Mouse (Mus musculus) neural tube, embryonic 11.5 days (tissue): ENCODE results near the gene Tmem266. TPM values are rescaled to one million over a fixed set of nuclear protein-coding genes. Genes with fewer than 3 reads are reported as not detected.

Experiments used
- ATAC-seq: fragments of 200-750 bp; cut with Nextera tagmentation; 2 replicates; pipeline ENCODE4 v1.8.0; 2017; ENCODE audit warnings: moderate number of reproducible peaks, mild to moderate bottlenecking, moderate TSS enrichment, moderate library complexity; ENCODE audit not compliant: insufficient read depth, low FRiP score, low TSS enrichment
- DNase-seq: peaks from one replicate; pipeline ENCODE4 v3.0.0-alpha.2; 2015; ENCODE audit warnings: low spot score
- H3K27ac ChIP-seq: fragments of 300-500 bp; sonication (generic); 2 replicates; pipeline ENCODE4 v1.5.1; 2014; ENCODE audit warnings: low read depth, mild to moderate bottlenecking, low read length
- H3K27me3 ChIP-seq: fragments of 300-500 bp; sonication (generic); 2 replicates; pipeline ENCODE4 v1.6.1; 2014; ENCODE audit warnings: mild to moderate bottlenecking, low read length, mixed read lengths; ENCODE audit not compliant: control insufficient read depth, insufficient read depth
- H3K36me3 ChIP-seq: fragments of 300-500 bp; sonication (generic); 2 replicates; pipeline ENCODE4 v1.6.1; 2014; ENCODE audit warnings: mild to moderate bottlenecking, low read length, moderate library complexity, mixed read lengths; ENCODE audit not compliant: control insufficient read depth, insufficient read depth
- H3K4me1 ChIP-seq: fragments of 300-500 bp; sonication (generic); 2 replicates; pipeline ENCODE4 v1.6.1; 2014; ENCODE audit warnings: low read length, mixed read lengths; ENCODE audit not compliant: control insufficient read depth, insufficient read depth
- H3K4me2 ChIP-seq: fragments of 300-500 bp; sonication (generic); 2 replicates; pipeline ENCODE4 v1.6.1; 2014; ENCODE audit warnings: low read depth, mild to moderate bottlenecking, moderate library complexity
- H3K4me3 ChIP-seq: fragments of 300-500 bp; sonication (generic); 2 replicates; pipeline ENCODE4 v1.5.1; 2014; ENCODE audit warnings: low read depth, low read length
- H3K9ac ChIP-seq: fragments of 300-500 bp; sonication (generic); 2 replicates; pipeline ENCODE4 v1.6.1; 2014; ENCODE audit warnings: mild to moderate bottlenecking, low read length
- H3K9me3 ChIP-seq: fragments of 300-500 bp; sonication (generic); 2 replicates; pipeline ENCODE4 v1.6.1; 2016; ENCODE audit warnings: low read length; ENCODE audit not compliant: control insufficient read depth
- WGBS: fragments of 180-500 bp; shearing (Covaris S2); extraction: QIAGEN DNeasy Blood & Tissue Kit; methylation state at CpG from one replicate; pipeline ENCODE4 v1.1.7; 2014; 5-methylcytosine and 5-hydroxymethylcytosine counted together
- polyA plus RNA-seq: library from polyadenylated mRNA; unstranded; fragments of >200 nt; fragmentation: Nextera tagmentation; extraction: Ambion mirVana; gene quantifications from 2 replicates; pipeline ENCODE4 v1.2.1, GENCODE M21; 2014

The Tmem266 gene
- polyA plus RNA-seq, 1 experiment from 2014 or later = 0.62 TPM

DNA sequence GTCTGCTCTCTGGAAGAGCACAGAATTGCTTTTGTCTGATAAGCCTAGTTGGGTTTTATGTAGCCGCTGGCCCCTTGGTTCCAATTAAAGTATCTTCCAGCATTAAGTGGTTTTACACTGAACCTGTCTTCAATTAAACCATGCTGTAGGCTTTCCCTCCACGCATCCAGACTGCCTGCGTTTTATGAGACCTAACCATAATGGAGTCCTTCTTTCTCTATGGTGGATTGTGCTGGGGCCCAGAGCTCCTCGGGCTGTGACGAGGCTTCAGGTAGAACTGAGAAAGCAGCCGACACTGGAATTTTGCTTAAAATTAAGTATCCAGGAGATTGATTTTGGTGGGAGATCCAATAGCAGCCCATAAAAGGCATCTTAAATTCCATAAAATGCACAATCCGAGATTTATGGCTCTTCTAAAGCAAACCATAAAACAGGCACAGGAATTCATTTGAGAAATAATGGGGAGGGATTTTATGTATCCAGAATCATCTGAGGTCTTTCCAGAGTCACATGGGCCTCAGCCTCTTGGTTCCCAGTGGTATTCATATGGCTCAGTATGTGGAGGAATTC lies 72.4 kb downstream of the Tmem266 start:
- ATAC-seq (no peak), DNase-seq (no peak)
- no peak overlapping the region for H3K9ac ChIP-seq
- H3K4me2 ChIP-seq = no peak overlapping the region
- H3K9me3 ChIP-seq = no peaks in the 10 kb centered on the region
- H3K27ac ChIP-seq = no peak overlapping the region
- H3K27me3 ChIP-seq = no peaks in the 10 kb centered on the region
- H3K4me1 ChIP-seq = no peaks in the 10 kb centered on the region
- 78% methylated on average over 7 of the region's 7 CpGs for WGBS
- H3K4me3 ChIP-seq = no peak overlapping the region
- H3K36me3 ChIP-seq = no peaks in the 10 kb centered on the region

DNA sequence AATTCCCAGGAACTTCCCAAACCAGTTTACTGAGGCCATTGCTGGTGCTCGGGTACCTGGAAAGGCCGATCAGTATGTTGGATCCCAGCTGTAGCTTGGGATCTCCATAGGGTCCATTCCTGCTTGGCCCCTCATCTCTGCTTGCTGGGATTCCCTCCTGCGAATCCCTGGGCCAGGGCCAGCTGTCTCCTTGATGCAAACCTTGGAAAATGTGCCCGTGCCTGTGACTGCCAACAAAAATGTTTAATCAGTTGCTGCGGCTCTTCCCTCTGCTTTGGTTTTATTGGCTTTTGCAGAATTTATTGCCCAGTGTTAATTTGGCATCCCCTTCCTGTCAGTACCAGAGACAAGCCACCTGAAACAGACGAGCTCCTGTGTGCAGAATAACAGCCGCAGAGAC lies 75.6 kb downstream of the Tmem266 start:
- H3K9ac ChIP-seq = no peak overlapping the region
- no peak overlapping the region for H3K4me2 ChIP-seq
- no peak for DNase-seq
- H3K27me3 ChIP-seq = no peaks in the 10 kb centered on the region
- no peaks in the 10 kb centered on the region for H3K36me3 ChIP-seq
- no peak overlapping the region for H3K4me3 ChIP-seq
- H3K4me1 ChIP-seq = no peaks in the 10 kb centered on the region; the same call in 1 of the 2 replicates
- H3K9me3 ChIP-seq = no peaks in the 10 kb centered on the region
- 57% methylated on average over 7 of the region's 7 CpGs for WGBS
- ATAC-seq = no peak
- H3K27ac ChIP-seq = no peak overlapping the region

DNA sequence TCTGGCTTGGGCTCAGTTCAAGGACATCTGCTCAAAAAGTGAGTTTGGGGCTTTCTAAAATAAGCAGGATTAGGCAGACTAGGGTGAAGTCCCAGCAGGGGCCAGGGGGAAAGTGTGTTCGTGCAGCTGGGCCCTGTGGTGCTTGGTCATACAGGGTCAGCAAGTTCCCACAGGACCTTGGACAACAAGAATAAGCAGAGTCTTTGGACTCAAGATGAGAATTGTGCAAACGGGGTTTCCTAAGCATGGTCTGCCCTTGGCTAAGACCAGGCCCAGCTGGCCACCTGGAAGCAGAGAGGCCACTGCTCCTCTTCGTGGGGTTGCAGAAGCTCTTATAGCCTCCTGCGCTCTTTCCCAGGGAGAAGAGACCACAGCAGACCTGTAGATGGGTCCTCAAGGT lies 77.5 kb downstream of the Tmem266 start:
- 81% methylated on average over 4 of the region's 4 CpGs for WGBS
- no peak for ATAC-seq
- no peaks in the 10 kb centered on the region for H3K27me3 ChIP-seq

DNA sequence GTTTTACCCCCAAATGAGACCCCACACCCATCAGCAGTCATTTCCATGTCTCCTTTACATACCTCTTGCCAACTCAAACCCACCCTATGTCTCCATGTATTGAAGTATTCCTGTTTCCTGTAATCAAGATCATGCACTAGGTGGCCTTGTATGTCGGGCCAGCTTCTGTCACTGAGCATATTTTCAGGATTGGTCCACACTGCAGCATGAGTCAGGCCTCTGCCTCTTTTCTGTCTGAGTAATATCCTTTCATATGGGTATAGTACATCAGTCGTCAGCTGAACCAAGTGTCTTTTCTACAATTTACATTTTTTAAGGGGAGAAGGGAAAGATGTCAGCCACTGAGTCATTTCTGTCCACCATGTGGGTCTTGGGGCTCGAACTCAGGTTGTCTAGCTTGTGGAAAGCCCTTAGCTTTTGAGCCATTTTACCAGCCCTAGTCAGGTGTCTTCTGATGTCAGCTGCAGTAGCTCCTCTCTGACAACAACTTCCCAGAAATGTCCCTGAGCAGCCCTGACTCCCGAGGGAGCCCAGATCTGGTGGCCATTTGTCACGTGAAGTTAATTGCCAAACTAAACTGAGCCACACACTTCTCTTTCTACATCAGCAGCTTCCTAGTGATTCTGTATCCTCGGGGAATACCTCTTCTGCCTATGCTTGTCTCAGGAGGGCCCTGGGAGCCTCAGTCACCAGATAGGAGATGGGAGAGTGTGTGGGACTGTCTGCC lies 78.4 kb downstream of the Tmem266 start:
- no peaks in the 10 kb centered on the region; the same call in 1 of the 2 replicates for H3K4me1 ChIP-seq
- no peak overlapping the region for H3K27ac ChIP-seq
- no peaks in the 10 kb centered on the region for H3K36me3 ChIP-seq
- H3K4me2 ChIP-seq = no peak overlapping the region
- ATAC-seq = no peak
- H3K9ac ChIP-seq = no peak overlapping the region
- WGBS = 72% methylated on average over 6 of the region's 6 CpGs
- H3K27me3 ChIP-seq = no peaks in the 10 kb centered on the region
- H3K4me3 ChIP-seq = no peak overlapping the region
- no peaks in the 10 kb centered on the region for H3K9me3 ChIP-seq
- no peak for DNase-seq

More for the DNA sequence above, 77.5 kb downstream of the Tmem266 start:
- Histone ChIP-seq H3K27ac (no peak overlapping the region), H3K36me3 (no peaks in the 10 kb centered on the region), H3K4me2 (no peak overlapping the region), H3K9ac (no peak overlapping the region), H3K4me1 (no peaks in the 10 kb centered on the region; the same call in 1 of the 2 replicates), H3K4me3 (no peak overlapping the region), H3K9me3 (no peaks in the 10 kb centered on the region)
- DNase-seq = no peak

DNA sequence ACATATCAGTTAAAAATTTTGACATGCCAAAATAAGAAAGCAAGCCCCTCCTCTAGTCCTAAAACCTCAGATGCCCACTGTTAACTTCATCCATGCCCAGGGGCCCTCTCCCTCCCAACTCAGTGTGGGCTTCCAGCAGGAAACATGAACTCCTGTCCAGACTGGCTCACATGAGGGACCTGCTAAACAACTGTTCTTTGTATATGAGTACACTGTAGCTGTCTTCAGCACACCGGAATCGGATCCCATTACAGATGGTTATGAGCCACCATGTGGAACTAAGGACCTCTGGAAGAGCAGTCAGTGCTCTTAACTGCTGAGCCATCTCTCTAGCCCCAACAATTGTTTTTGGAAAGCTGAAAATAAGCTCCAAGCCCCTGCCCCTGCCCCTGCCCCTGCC lies 80.1 kb downstream of the Tmem266 start:
- H3K9ac ChIP-seq = no peak overlapping the region
- H3K27ac ChIP-seq = no peak overlapping the region
- H3K4me3 ChIP-seq = no peak overlapping the region
- H3K36me3 ChIP-seq = no peaks in the 10 kb centered on the region
- no peaks in the 10 kb centered on the region for H3K27me3 ChIP-seq
- no peaks in the 10 kb centered on the region; the same call in 1 of the 2 replicates for H3K4me1 ChIP-seq
- 51% methylated on average over 2 of the region's 2 CpGs for WGBS
- DNase-seq (no peak), ATAC-seq (no peak)
- H3K4me2 ChIP-seq = no peak overlapping the region
- H3K9me3 ChIP-seq = no peaks in the 10 kb centered on the region

DNA sequence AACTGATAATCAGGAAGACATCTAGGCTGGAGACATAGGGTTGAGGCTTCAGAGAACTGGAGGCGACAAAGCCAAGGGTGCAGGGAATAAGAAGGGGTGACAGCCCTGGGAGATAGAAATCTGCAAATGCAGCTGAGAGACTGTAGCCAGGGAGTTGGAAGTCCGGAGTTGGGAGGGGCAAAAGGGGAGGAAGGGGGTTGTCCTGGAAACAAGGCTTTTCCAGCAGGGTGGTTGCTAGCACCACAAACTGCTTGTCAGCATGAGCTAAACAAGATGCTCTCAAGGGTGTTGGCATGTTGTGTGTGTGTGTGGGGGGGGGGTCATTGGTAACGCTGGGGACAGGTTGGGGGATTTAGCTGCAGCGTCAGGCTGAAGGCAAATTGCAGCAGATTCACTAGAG lies 82.1 kb downstream of the Tmem266 start:
- no peak overlapping the region for H3K27ac ChIP-seq
- no peaks in the 10 kb centered on the region for H3K36me3 ChIP-seq
- no peak overlapping the region for H3K4me2 ChIP-seq
- ATAC-seq (no peak), DNase-seq (no peak)
- 48% methylated on average over 4 of the region's 4 CpGs for WGBS
- no peaks in the 10 kb centered on the region for H3K27me3 ChIP-seq
- no peak overlapping the region for H3K4me3 ChIP-seq
- H3K9ac ChIP-seq = no peak overlapping the region
- H3K4me1 ChIP-seq = no peaks in the 10 kb centered on the region; the same call in 1 of the 2 replicates
- H3K9me3 ChIP-seq = no peaks in the 10 kb centered on the region

DNA sequence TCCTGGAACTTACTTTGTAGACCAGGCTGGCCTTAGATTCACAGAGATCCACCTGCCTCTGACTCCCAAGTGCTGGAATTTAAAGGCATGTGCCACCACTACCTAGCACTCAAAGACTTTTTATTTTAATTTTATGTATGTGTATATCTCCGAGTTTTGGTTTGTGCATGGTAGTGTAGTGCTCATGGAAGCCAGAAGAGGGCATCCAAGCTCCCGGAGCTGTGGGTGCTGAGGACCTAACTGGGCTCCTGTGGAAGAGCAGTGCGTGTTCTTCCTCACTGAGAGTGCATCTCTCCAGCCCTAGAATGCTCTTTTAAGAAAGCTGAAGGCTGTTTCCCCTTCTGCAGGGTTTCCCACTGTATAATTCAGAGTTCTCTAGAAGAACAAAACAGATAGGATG lies 83.1 kb downstream of the Tmem266 start:
- no peak for ATAC-seq
- DNase-seq = no peak
- Histone ChIP-seq H3K4me1 (no peaks in the 10 kb centered on the region; the same call in 1 of the 2 replicates), H3K36me3 (no peaks in the 10 kb centered on the region), H3K4me2 (no peak overlapping the region), H3K9ac (no peak overlapping the region), H3K9me3 (no peaks in the 10 kb centered on the region), H3K4me3 (no peak overlapping the region), H3K27me3 (no peaks in the 10 kb centered on the region), H3K27ac (no peak overlapping the region)
- WGBS = 41% methylated on average over 3 of the region's 3 CpGs

DNA sequence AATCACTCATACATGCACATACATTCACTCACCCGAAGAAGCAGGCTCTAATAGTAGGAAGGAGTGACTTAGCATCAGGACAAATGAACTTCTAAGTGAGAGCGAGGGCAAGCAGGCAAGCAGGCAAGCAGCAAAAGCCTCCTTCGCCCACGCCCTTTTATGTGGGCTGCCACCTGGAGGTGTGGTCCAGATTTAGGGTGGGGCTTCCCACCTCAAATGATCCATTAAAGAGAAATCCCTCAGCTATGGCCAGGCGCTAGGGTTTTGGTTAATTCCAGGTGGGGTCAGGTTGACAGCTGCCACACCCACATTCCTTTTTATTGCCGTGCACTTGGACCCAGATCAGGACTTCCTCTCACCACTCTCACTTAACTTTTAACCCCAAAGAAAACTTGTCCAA lies 83.7 kb downstream of the Tmem266 start:
- ATAC-seq = no peak
- Histone ChIP-seq H3K4me2 (no peak overlapping the region), H3K9ac (no peak overlapping the region), H3K36me3 (no peaks in the 10 kb centered on the region), H3K9me3 (no peaks in the 10 kb centered on the region), H3K4me1 (no peaks in the 10 kb centered on the region; the same call in 1 of the 2 replicates), H3K27me3 (no peaks in the 10 kb centered on the region), H3K4me3 (no peak overlapping the region), H3K27ac (no peak overlapping the region)
- 64% methylated on average over 6 of the region's 6 CpGs for WGBS
- no peak for DNase-seq

DNA sequence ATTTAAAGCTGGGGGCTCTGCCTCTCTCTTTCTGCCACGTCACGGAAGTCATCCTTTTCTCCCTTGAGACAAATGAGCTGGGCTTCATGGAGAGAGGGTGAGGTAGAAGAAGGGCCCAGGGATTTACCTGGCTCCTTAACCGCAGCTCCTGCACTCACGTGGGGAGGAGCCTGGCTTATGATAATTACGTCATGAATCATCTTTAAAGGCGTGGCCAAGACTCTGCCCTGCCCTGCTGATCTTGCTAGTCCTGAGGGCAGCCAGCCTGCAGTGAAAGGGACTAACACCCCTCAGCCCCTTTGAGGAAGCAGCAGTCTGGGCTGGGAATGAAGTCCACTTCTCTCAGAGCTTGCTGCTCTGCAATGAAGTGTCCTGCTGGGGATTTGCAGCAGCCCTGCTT lies 84.4 kb downstream of the Tmem266 start:
- WGBS = 42% methylated on average over 6 of the region's 6 CpGs
- Histone ChIP-seq H3K4me2 (no peak overlapping the region), H3K36me3 (no peaks in the 10 kb centered on the region), H3K9ac (no peak overlapping the region), H3K4me3 (no peak overlapping the region), H3K27me3 (no peaks in the 10 kb centered on the region), H3K9me3 (no peaks in the 10 kb centered on the region), H3K27ac (no peak overlapping the region), H3K4me1 (no peaks in the 10 kb centered on the region; the same call in 1 of the 2 replicates)
- DNase-seq = no peak
- ATAC-seq = no peak
